Mouse (Mus musculus): Measurements from ENCODE around the gene Sestd1.

Gene Sestd1

GRCm38 (mm10) chr2:77270781-77271180 is 9.6 kb downstream of the Sestd1 start:
- peak in 1 of 2 experiments; percentile 30 for DNase-seq (ENCODE audit: low spot score in 2 of 2)

- DNase-seq (ENCODE audit: low spot score in 2 of 2), result peak in 1 of 2 experiments; percentile 34
Measured at GRCm38 (mm10) chr2:77270136-77270535, 10.3 kb downstream of the Sestd1 start.

GRCm38 (mm10) chr2:77268612-77269239 is 11.7 kb downstream of the Sestd1 start:
- peak in 1 of 2 experiments; percentile 39 for DNase-seq (ENCODE audit: low spot score in 2 of 2)

- DNase-seq (ENCODE audit: low spot score in 2 of 2), result no peak
Measured at GRCm38 (mm10) chr2:77266931-77267330, 13.5 kb downstream of the Sestd1 start.

GRCm38 (mm10) chr2:77266011-77266410 is 14.4 kb downstream of the Sestd1 start:
- peak in 1 of 2 experiments; percentile 7 for DNase-seq (ENCODE audit: low spot score in 2 of 2)

- DNase-seq (ENCODE audit: low spot score in 2 of 2), result peak in 1 of 2 experiments; percentile 5
Measured at GRCm38 (mm10) chr2:77265301-77265700, 15.1 kb downstream of the Sestd1 start.

GRCm38 (mm10) chr2:77264550-77264949 is 15.8 kb downstream of the Sestd1 start:
- DNase-seq (ENCODE audit: low spot score in 2 of 2), result no peak

GRCm38 (mm10) chr2:77263477-77264435 is 16.6 kb downstream of the Sestd1 start:
- no peak for DNase-seq (ENCODE audit: low spot score in 2 of 2)

GRCm38 (mm10) chr2:77260134-77260533 is 20.3 kb downstream of the Sestd1 start:
- DNase-seq (ENCODE audit: low spot score in 2 of 2), result no peak

- DNase-seq (ENCODE audit: low spot score in 2 of 2), result no peak
Measured at GRCm38 (mm10) chr2:77253227-77253626, 27.2 kb downstream of the Sestd1 start.

- DNase-seq (ENCODE audit: low spot score in 2 of 2), result no peak
Measured at GRCm38 (mm10) chr2:77251736-77252135, 28.7 kb downstream of the Sestd1 start.

- DNase-seq (ENCODE audit: low spot score in 2 of 2), result no peak
Measured at GRCm38 (mm10) chr2:77249771-77250681, 30.4 kb downstream of the Sestd1 start.

- no peak for DNase-seq (ENCODE audit: low spot score in 2 of 2)
Measured at GRCm38 (mm10) chr2:77248416-77248815, 32.0 kb downstream of the Sestd1 start.

- no peak for DNase-seq (ENCODE audit: low spot score in 2 of 2)
Measured at GRCm38 (mm10) chr2:77247200-77247830, 33.1 kb downstream of the Sestd1 start.

GRCm38 (mm10) chr2:77245806-77246205 is 34.6 kb downstream of the Sestd1 start:
- no peak for DNase-seq (ENCODE audit: low spot score in 2 of 2)

- peak in 1 of 2 experiments; percentile 21 for DNase-seq (ENCODE audit: low spot score in 2 of 2)
Measured at GRCm38 (mm10) chr2:77242248-77242647, 38.1 kb downstream of the Sestd1 start.

- DNase-seq (ENCODE audit: low spot score in 2 of 2), result no peak
Measured at GRCm38 (mm10) chr2:77238607-77239006, 41.8 kb downstream of the Sestd1 start.

GRCm38 (mm10) chr2:77238046-77238445 is 42.3 kb downstream of the Sestd1 start:
- DNase-seq (ENCODE audit: low spot score in 2 of 2), result no peak

- no peak for DNase-seq (ENCODE audit: low spot score in 2 of 2)
Measured at GRCm38 (mm10) chr2:77236860-77237259, 43.5 kb downstream of the Sestd1 start.

GRCm38 (mm10) chr2:77235896-77236295 is 44.5 kb downstream of the Sestd1 start:
- DNase-seq (ENCODE audit: low spot score in 2 of 2), result no peak

GRCm38 (mm10) chr2:77232604-77233003 is 47.8 kb downstream of the Sestd1 start:
- DNase-seq (ENCODE audit: low spot score in 2 of 2), result no peak
